ENCODE assay signal across 7 mouse cellular contexts in the genomic region with DNA sequence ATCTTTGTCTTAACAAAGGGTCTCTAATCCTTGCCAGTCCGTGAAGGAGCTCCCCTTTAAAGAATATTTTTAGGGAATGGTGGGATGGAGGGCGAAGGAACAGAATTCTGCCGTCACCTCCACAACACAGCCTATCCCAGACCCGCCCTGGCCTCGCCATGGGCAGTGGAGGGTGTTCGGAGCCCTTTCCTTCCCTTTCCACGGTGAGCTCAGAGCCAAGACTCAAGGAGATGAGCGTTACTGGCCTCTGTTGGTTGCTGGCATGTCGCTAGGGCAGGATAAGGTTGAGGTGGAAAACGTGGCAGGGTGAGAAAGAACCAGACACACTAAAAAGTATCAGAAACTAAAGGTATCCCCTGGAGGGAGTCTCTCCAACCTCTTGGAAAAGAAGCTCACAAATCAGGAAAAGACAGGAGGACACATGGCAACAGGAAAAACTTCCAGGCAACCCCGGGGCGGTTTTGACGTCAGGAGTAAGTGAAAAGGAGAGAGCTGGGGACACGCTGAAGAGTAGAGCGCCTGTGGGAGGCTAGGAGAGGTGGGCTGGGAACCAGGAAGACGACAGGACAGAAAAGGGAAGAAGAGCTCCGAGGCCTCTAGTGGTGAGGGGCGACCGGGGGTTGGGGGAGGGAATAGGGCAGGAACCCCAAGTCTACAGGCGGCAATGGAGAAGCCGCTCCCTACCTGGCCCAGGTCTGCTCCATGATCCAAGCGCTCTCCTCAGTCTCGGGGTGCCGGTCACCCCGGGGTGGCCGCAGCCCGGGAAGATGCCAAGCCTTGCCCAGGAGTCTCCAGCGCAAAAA. TPM values are rescaled to one million over a fixed set of nuclear protein-coding genes. Genes with fewer than 3 reads are reported as not detected.
A peak's percentile ranks its signal among the peaks of the same experiment; 100 is the strongest.
DNase-seq lines count a peak whose midpoint lies in the region; ATAC-seq and TF ChIP-seq lines count a peak whose summit lies in the region.

No protein-coding gene starts in this region.

- intact Hi-C loops in left cerebral cortex, adult 2 months (cut with DNase I): loop anchor here (5.0 kb wide), 1 partner anchor 100 kb away; no protein-coding TSS in a partner anchor

- peak; percentile 5 for DNase-seq in ovary, postnatal 36 days (ENCODE audit: low spot score)
- no peak for DNase-seq in ovary, postnatal 10 days (ENCODE audit: low spot score)
- peak; percentile 25 for DNase-seq in embryonic facial prominence, embryonic 11.5 days (ENCODE audit: low spot score)
- peak; percentile 45 to 53 for DNase-seq in left cerebral cortex, adult 2 months (ENCODE audit: extremely low spot score in 1 of 2, low spot score in 2 of 2)
- DNase-seq in spleen, postnatal 36 days (ENCODE audit: low spot score in 2 of 2): no peak

- no peak for TF ChIP-seq CTCF in left cerebral cortex, adult 2 months (IDR thresholded peaks at IDR 0.05)

- no peaks in the 10 kb centered on the region for H3K9me3 ChIP-seq in embryonic facial prominence, embryonic 11.5 days (replicated peaks; ENCODE audit: control insufficient read depth, low read length)
- H3K9me3 ChIP-seq in heart, embryonic 14.5 days (ENCODE audit: control insufficient read depth, low read length): no peaks in the 10 kb centered on the region
- H3K9me3 ChIP-seq in midbrain, embryonic 15.5 days: no peaks in the 10 kb centered on the region

- no peak for ATAC-seq in embryonic facial prominence, embryonic 11.5 days (replicated peaks; ENCODE audit: insufficient number of reproducible peaks, low FRiP score, low TSS enrichment, low read depth)
- no peak for ATAC-seq in heart, embryonic 14.5 days (ENCODE audit: insufficient number of reproducible peaks, insufficient read depth, low FRiP score, low read depth)
- peak; percentile 78 for ATAC-seq in midbrain, embryonic 15.5 days (replicated peaks)

- peak overlapping the region; percentile 48 for H3K4me3 ChIP-seq in embryonic facial prominence, embryonic 11.5 days (ENCODE audit: low read depth, low read length)
- peak overlapping the region; percentile 80 to 82 for H3K4me3 ChIP-seq in heart, embryonic 14.5 days (ENCODE audit: control insufficient read depth in 1 of 2, insufficient read depth in 1 of 2, low read depth in 1 of 2, low read length in 2 of 2)
- peak overlapping the region; percentile 72 for H3K4me3 ChIP-seq in left cerebral cortex, adult 2 months
- peak overlapping the region; percentile 66 for H3K4me3 ChIP-seq in midbrain, embryonic 15.5 days

- no peak overlapping the region for H3K27ac ChIP-seq in embryonic facial prominence, embryonic 11.5 days (replicated peaks; ENCODE audit: low read depth, low read length)
- peak overlapping the region; percentile 86 to 98 for H3K27ac ChIP-seq in heart, embryonic 14.5 days (replicated peaks in 1 of 2; ENCODE audit: control insufficient read depth in 1 of 2, insufficient read depth in 1 of 2, low read depth in 2 of 2, low read length in 2 of 2)
- H3K27ac ChIP-seq in left cerebral cortex, adult 2 months: peak overlapping the region; percentile 95
- no peak overlapping the region for H3K27ac ChIP-seq in midbrain, embryonic 15.5 days

- peaks cover 20% of the 10 kb centered on the region for H3K27me3 ChIP-seq in embryonic facial prominence, embryonic 11.5 days (ENCODE audit: control insufficient read depth, insufficient read depth, low read length)
- H3K27me3 ChIP-seq in heart, embryonic 14.5 days (ENCODE audit: control insufficient read depth, insufficient read depth, low read length): no peaks in the 10 kb centered on the region
- peaks cover 7% of the 10 kb centered on the region; the same call in 1 of the 2 replicates for H3K27me3 ChIP-seq in midbrain, embryonic 15.5 days (replicated peaks)

- H3K36me3 ChIP-seq in embryonic facial prominence, embryonic 11.5 days (replicated peaks; ENCODE audit: control insufficient read depth, insufficient read depth, low read depth, low read length): no peaks in the 10 kb centered on the region
- no peaks in the 10 kb centered on the region for H3K36me3 ChIP-seq in heart, embryonic 14.5 days (ENCODE audit: control insufficient read depth, insufficient read depth, low read length)
- no peaks in the 10 kb centered on the region for H3K36me3 ChIP-seq in midbrain, embryonic 15.5 days (replicated peaks)

- H3K9ac ChIP-seq in embryonic facial prominence, embryonic 11.5 days (replicated peaks; ENCODE audit: low read length): peak overlapping the region; percentile 44
- H3K9ac ChIP-seq in heart, embryonic 14.5 days (ENCODE audit: low read length): peak overlapping the region; percentile 96
- peak overlapping the region; percentile 73 for H3K9ac ChIP-seq in midbrain, embryonic 15.5 days

- peak overlapping the region; percentile 95 for H3K4me2 ChIP-seq in embryonic facial prominence, embryonic 11.5 days (ENCODE audit: low read depth, low read length)
- peak overlapping the region; percentile 85 for H3K4me2 ChIP-seq in heart, embryonic 14.5 days (ENCODE audit: low read length)
- H3K4me2 ChIP-seq in midbrain, embryonic 15.5 days: peak overlapping the region; percentile 99

- 1% methylated on average over 28 of the region's 28 CpGs for WGBS in embryonic facial prominence, embryonic 11.5 days
- 2% methylated on average over 28 of the region's 28 CpGs for WGBS in heart, embryonic 14.5 days
- 1% methylated on average over 27 of the region's 28 CpGs for WGBS in midbrain, embryonic 15.5 days

- peaks cover 5% of the 10 kb centered on the region for H3K4me1 ChIP-seq in embryonic facial prominence, embryonic 11.5 days (ENCODE audit: control insufficient read depth, insufficient read depth, low read length)
- H3K4me1 ChIP-seq in heart, embryonic 14.5 days (ENCODE audit: control insufficient read depth in 2 of 2, insufficient read depth in 2 of 2, low read length in 2 of 2): peaks cover 13 to 28% of the 10 kb centered on the region in 2 experiments
- peaks cover 15% of the 10 kb centered on the region for H3K4me1 ChIP-seq in midbrain, embryonic 15.5 days

RNA-seq across cellular contexts. Expression of a gene that starts 21.1 kb away (rescaled TPM):
- polyA plus RNA-seq in embryonic facial prominence, embryonic 11.5 days (2014; fragmentation: Nextera tagmentation; extraction: Ambion mirVana): 28.1 and 29.2 TPM in 2 replicates
- polyA plus RNA-seq in heart, embryonic 14.5 days (2014; fragmentation: Nextera tagmentation; extraction: Ambion mirVana): 99.4 and 112 TPM in 2 replicates
- 100 to 1,000 TPM; 224 to 246 TPM for total RNA-seq in left cerebral cortex, adult 2 months (2021)
- polyA plus RNA-seq in midbrain, embryonic 15.5 days (2015; fragmentation: Nextera tagmentation; extraction: Ambion mirVana): 69.7 and 75.7 TPM in 2 replicates

RNA-seq across cellular contexts. Expression of a gene that starts 33.6 kb away (rescaled TPM):
- polyA plus RNA-seq in embryonic facial prominence, embryonic 11.5 days (2014; fragmentation: Nextera tagmentation; extraction: Ambion mirVana): 124 and 139 TPM in 2 replicates
- polyA plus RNA-seq in heart, embryonic 14.5 days (2014; fragmentation: Nextera tagmentation; extraction: Ambion mirVana): 131 and 136 TPM in 2 replicates
- 10 to 100 TPM; 80.1 to 90.2 TPM for total RNA-seq in left cerebral cortex, adult 2 months (2021)
- polyA plus RNA-seq in midbrain, embryonic 15.5 days (2015; fragmentation: Nextera tagmentation; extraction: Ambion mirVana): 89.3 and 93.7 TPM in 2 replicates

Comparison
In these comparisons a context has a peak if more than half of its experiments do, and no peak if none do; other contexts are left out.
1. DNase-seq: peak in ovary, postnatal 36 days (single experiment), embryonic facial prominence, embryonic 11.5 days (single experiment) and left cerebral cortex, adult 2 months (2 of 2); none in ovary, postnatal 10 days (single experiment) and spleen, postnatal 36 days (0 of 2).
2. H3K27ac ChIP-seq: peak in heart, embryonic 14.5 days (2 of 2) and left cerebral cortex, adult 2 months (single experiment); none in embryonic facial prominence, embryonic 11.5 days (single experiment) and midbrain, embryonic 15.5 days (single experiment).
3. H3K9ac ChIP-seq: peak in every context shown above with its lines; median percentile 96 in heart, embryonic 14.5 days; 73 in midbrain, embryonic 15.5 days; 44 in embryonic facial prominence, embryonic 11.5 days.
4. Peak in every context shown above with its lines, with median percentiles within 50 percentile points of each other: H3K4me2 ChIP-seq and H3K4me3 ChIP-seq.